Mouse (Mus musculus) natural killer cell, adult 2 months (primary cell): Measurements from ENCODE around the gene Wiz.
A peak's percentile ranks its signal among the peaks of the same experiment; 100 is the strongest.

ENCODE experiments used
- DNase-seq, 2 experiments: peaks; one replicate each; pipeline ENCODE4 v3.0.0; 2022; ENCODE audit warnings: low spot score in 2 of 2

Wiz gene

GRCm38 (mm10) chr17:32349037-32349732, 40.1 kb downstream of the Wiz start:
- peak; percentile 28 to 37 for DNase-seq

- DNase-seq = no peak
Observed at GRCm38 (mm10) chr17:32348406-32348805, 40.8 kb downstream of the Wiz start.

DNA sequence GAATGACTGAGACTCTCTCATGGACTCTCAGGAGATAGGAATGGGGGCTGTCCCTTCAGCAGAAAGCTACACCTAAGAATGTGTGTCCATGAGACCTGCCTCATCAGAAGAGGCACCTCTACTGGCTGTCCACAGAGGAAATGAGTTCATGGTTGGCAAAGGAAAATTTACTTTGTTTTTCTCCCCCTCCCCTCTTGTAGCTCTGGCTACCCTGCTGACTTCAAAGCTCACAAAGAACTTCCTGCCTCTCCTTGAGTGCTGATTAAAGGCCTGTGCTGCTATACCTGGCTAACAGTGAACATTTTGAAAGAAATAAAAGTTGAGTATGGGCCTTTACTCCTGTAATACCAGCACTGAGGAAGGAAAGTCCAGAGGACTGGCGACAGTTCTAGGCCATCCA, 48.1 kb downstream of the Wiz start:
- no peak for DNase-seq

DNA sequence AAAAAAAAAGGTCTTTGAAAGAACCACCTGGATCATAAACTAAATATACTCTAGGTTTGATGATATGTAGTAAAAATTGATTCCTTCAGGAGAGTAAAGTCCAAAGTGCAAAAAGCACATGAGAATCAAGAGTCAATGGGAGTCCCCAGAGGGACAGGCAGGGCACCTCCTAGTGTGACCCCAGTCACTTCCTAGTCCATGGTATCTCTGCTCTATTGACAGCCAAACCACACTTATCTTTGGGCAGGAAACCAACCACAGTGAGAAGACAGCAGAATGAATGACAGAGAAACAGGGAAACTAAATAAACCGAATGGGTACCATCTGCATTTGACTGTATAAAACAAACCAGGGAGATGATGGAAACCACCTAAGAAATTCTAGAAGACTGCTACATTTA, 49.1 kb downstream of the Wiz start:
- peak in 1 of 2 experiments; percentile 18 for DNase-seq

GRCm38 (mm10) chr17:32335869-32336268, 53.4 kb downstream of the Wiz start:
- DNase-seq = no peak

DNA sequence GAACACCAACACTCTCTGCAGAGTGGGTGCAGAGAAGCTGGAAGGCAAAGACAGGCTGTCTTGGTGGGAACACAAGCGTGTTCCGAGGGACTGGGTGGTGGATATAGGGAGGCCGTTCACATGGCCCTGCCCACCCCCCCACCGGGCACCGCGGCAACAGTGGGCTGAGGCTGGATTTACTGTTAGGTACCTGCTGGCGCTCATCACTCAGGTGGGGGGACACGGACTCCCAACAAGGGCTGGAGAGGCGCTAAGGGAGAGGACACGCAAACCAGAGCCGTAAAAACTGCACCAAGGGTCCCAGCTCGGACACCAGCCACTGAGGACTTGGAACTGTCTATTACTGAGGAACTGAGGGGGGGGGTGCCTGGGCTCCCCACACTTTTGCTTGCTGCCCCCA, 54.3 kb downstream of the Wiz start:
- no peak for DNase-seq

DNA sequence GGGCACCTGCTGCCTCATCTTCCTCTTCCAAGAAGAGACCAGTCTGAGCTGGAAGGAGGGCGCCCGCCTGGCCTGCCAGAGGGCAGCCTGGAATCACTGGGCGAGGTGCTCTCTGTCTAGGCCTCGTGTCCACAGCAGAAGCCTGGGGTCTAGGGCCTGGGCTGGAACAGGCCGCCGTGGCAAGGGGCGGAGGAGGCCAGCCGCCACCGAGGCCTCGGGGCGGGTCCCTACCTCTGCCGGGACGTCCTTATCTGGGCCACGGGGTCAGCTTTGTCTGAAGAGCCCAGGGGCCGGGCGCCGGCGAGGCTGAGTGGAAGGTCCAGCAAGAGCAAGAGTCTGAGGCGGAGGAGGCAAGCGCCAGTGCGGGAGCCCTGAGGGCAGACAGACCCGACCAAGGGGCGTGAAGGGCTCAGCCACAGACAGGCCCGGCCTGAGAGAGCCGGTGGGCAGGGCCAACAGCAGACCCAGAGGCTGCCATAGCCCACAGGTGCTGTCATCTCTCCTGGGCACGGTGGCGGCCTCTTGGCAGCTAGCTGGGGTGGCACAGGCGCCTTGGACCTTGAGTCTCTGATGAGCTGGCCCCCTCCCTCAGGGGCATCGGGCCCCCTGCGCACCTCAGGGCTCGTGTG, 55.5 kb downstream of the Wiz start:
- DNase-seq = no peak

GRCm38 (mm10) chr17:32327501-32327900, 61.7 kb downstream of the Wiz start:
- no peak for DNase-seq

- no peak for DNase-seq
Observed at GRCm38 (mm10) chr17:32322809-32323208, 66.4 kb downstream of the Wiz start.

DNA sequence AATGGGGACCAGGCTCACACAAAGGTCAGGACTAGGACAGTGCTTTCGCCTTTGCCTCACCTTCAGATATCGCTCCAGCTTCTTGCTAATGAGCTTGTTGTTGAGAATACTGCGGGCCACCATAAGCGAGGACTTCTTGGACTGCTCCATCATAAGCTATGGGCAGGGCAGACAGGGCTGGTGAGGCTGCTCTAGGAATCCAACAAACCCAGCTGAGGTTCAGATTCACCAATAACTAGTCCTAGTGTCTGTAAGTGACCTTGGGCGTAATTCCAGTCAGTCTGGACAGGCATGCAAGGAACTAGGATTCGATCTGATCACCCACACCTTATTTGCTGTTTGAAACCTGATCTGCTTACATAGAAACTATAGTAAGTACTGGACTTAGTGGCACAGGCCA, 67.4 kb downstream of the Wiz start:
- peak in 1 of 2 experiments; percentile 9 for DNase-seq

DNA sequence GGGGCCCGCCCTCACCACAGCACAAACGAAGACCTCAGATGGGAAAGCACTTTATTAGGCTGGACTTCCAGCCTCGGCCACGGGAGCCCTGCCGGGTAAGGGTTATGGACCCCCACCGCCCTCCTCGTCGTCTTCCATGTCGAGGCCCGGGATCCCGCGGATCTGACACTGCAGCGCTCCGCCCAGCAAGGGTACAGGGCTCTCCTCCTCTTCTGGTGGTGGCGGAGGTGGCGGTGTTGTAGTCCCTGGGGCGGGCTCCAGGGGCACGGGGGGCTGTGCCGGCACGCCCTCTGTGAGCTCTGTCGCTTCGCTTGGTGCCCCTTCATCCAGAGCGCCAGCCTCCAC, 67.9 kb downstream of the Wiz start:
- no peak for DNase-seq

- DNase-seq = peak; percentile 98
Observed at GRCm38 (mm10) chr17:32320597-32321389, 68.4 kb downstream of the Wiz start, which contains the start of gene Akap8. Gene Akap8, minus strand, starts transcription at chr17:32321238.

- DNase-seq = no peak
Observed at GRCm38 (mm10) chr17:32319950-32320349, 69.3 kb downstream of the Wiz start.

GRCm38 (mm10) chr17:32317708-32318107, 71.5 kb downstream of the Wiz start:
- no peak for DNase-seq

- DNase-seq = no peak
Observed at GRCm38 (mm10) chr17:32317032-32317431, 72.2 kb downstream of the Wiz start.

GRCm38 (mm10) chr17:32315560-32315959, 73.7 kb downstream of the Wiz start:
- DNase-seq = no peak

GRCm38 (mm10) chr17:32313892-32314291, 75.3 kb downstream of the Wiz start:
- no peak for DNase-seq

DNA sequence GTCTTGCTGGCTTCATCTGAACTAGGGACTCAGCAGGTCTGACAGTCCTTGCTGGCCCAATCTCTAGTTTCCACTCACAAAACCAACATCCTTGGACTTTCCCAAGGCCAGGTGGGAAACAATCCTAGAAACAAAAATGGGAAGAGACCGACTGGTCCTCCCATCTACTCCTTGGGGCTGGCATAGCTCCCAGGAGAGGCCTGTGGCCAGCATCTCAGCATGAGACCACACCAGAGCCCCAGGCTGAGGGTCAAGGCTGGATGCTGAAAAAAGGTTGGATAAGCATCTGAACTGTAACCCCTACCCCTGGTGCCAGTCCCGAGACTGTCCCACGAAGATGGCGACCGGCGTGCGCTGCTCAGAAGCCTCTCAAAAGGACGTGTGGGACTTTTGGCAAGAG, 76.4 kb downstream of the Wiz start:
- DNase-seq = no peak

DNA sequence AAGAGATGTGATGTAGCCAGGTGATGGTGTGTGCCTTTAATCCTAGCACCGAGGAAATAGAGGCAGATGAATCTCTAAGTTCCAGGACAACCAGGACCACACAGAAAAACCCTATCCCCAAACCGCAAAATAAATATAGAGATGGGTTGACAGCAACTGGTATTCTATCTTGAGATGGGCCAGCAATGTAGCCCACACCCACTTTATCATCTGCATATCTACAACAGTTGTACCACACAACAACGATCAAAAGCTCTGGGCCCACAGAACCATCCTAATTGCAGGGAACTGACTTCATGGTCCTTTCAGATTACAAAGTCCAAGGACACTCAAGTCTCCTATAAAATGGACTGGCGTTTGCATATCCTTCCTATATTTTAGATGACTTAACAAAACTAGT, 81.3 kb downstream of the Wiz start:
- no peak for DNase-seq
